Mouse (Mus musculus) limb, embryonic 12.5 days (tissue): ENCODE measurements around the gene Sae1. TPM values are rescaled to one million over a fixed set of nuclear protein-coding genes. Genes with fewer than 3 reads are reported as not detected.

Experiments used
- ATAC-seq: fragments of 200-750 bp; cut with Nextera tagmentation; 2 replicates; pipeline ENCODE4 v1.8.0; 2017; ENCODE audit warnings: low read depth, moderate TSS enrichment; ENCODE audit not compliant: insufficient number of reproducible peaks, insufficient read depth, low FRiP score, low TSS enrichment
- H3K27ac ChIP-seq: fragments of 300-500 bp; sonication (generic); 2 replicates; pipeline ENCODE4 v1.5.1; 2016; ENCODE audit warnings: mild to moderate bottlenecking, moderate library complexity
- H3K27me3 ChIP-seq: fragments of 300-500 bp; sonication (generic); 2 replicates; pipeline ENCODE4 v1.6.1; 2016; ENCODE audit warnings: mild to moderate bottlenecking, moderate library complexity
- H3K36me3 ChIP-seq: fragments of 300-500 bp; sonication (generic); 2 replicates; pipeline ENCODE4 v1.6.1; 2016; ENCODE audit warnings: mild to moderate bottlenecking, moderate library complexity
- H3K4me1 ChIP-seq: fragments of 300-500 bp; sonication (generic); replicated peaks from 2 replicates; pipeline ENCODE4 v1.6.1; 2016
- H3K4me2 ChIP-seq: fragments of 300-500 bp; sonication (generic); 2 replicates; pipeline ENCODE4 v1.6.1; 2016; ENCODE audit warnings: mild to moderate bottlenecking, moderate library complexity
- H3K4me3 ChIP-seq: fragments of 300-500 bp; sonication (generic); replicated peaks from 2 replicates; pipeline ENCODE4 v1.5.1; 2016; ENCODE audit warnings: mild to moderate bottlenecking
- H3K9ac ChIP-seq: fragments of 300-500 bp; sonication (generic); replicated peaks from 2 replicates; pipeline ENCODE4 v1.6.1; 2016; ENCODE audit warnings: mild to moderate bottlenecking, moderate library complexity
- H3K9me3 ChIP-seq: fragments of 300-500 bp; sonication (generic); 2 replicates; pipeline ENCODE4 v1.6.1; 2016; ENCODE audit warnings: mild to moderate bottlenecking, moderate library complexity
- WGBS: fragments of 180-500 bp; shearing (Covaris S2); methylation state at CpG from one replicate; pipeline ENCODE4 v1.1.7; 2016; 5-methylcytosine and 5-hydroxymethylcytosine counted together
- polyA plus RNA-seq: library from polyadenylated mRNA; unstranded; fragments of >200 nt; fragmentation: Nextera tagmentation; extraction: Ambion mirVana; gene quantifications from 2 replicates; pipeline ENCODE4 v1.2.1, GENCODE M21; 2016

Gene Sae1
- polyA plus RNA-seq, 1 experiment from 2014 or later = 415 TPM

- peaks cover 12% of the 10 kb centered on the region for H3K36me3 ChIP-seq
- H3K9me3 ChIP-seq = no peaks in the 10 kb centered on the region
- peak; percentile 29 for ATAC-seq
- 9% methylated on average over 13 of the region's 13 CpGs for WGBS
- H3K4me1 ChIP-seq = peaks cover 52% of the 10 kb centered on the region
- peak overlapping the region; percentile 74 for H3K9ac ChIP-seq
- H3K27ac ChIP-seq = peak overlapping the region; percentile 92
- peak overlapping the region; percentile 69 for H3K4me3 ChIP-seq
- H3K27me3 ChIP-seq = peaks cover 29% of the 10 kb centered on the region
- peak overlapping the region; percentile 99 for H3K4me2 ChIP-seq
Observed at GRCm38 (mm10) chr7:16314221-16314775, 73.3 kb downstream of the Sae1 start.

GRCm38 (mm10) chr7:16313481-16314220 is 74.0 kb downstream of the Sae1 start:
- under 1% methylated on average over 63 of the region's 66 CpGs for WGBS
- Histone ChIP-seq H3K27me3 (peaks cover 29% of the 10 kb centered on the region), H3K4me2 (peak overlapping the region; percentile 99), H3K36me3 (peaks cover 12% of the 10 kb centered on the region), H3K9ac (peak overlapping the region; percentile 74), H3K4me3 (peak overlapping the region; percentile 69), H3K27ac (peak overlapping the region; percentile 92), H3K4me1 (peaks cover 58% of the 10 kb centered on the region), H3K9me3 (no peaks in the 10 kb centered on the region)
- ATAC-seq = peak; percentile 61

- H3K27me3 ChIP-seq = peaks cover 29% of the 10 kb centered on the region
- no peak for ATAC-seq
- H3K4me3 ChIP-seq = peak overlapping the region; percentile 69
- H3K9ac ChIP-seq = peak overlapping the region; percentile 83
- H3K27ac ChIP-seq = peak overlapping the region; percentile 92
- peak overlapping the region; percentile 99 for H3K4me2 ChIP-seq
- H3K9me3 ChIP-seq = no peaks in the 10 kb centered on the region
- H3K36me3 ChIP-seq = peaks cover 6% of the 10 kb centered on the region; the same call in 1 of the 2 replicates
- 1% methylated on average over 12 of the region's 12 CpGs for WGBS
- H3K4me1 ChIP-seq = peaks cover 61% of the 10 kb centered on the region
Observed at GRCm38 (mm10) chr7:16312672-16313311, 74.8 kb downstream of the Sae1 start.

GRCm38 (mm10) chr7:16312011-16312671 is 75.5 kb downstream of the Sae1 start:
- H3K9ac ChIP-seq = peak overlapping the region; percentile 83
- H3K4me1 ChIP-seq = peaks cover 61% of the 10 kb centered on the region
- H3K27ac ChIP-seq = peak overlapping the region; percentile 92
- H3K36me3 ChIP-seq = no peaks in the 10 kb centered on the region
- peak overlapping the region; percentile 69 for H3K4me3 ChIP-seq
- WGBS = under 1% methylated on average over 49 of the region's 49 CpGs
- H3K27me3 ChIP-seq = peaks cover 29% of the 10 kb centered on the region
- H3K4me2 ChIP-seq = peak overlapping the region; percentile 99
- no peak for ATAC-seq
- no peaks in the 10 kb centered on the region for H3K9me3 ChIP-seq

GRCm38 (mm10) chr7:16311453-16312004 is 76.1 kb downstream of the Sae1 start:
- 1% methylated on average over 14 of the region's 14 CpGs for WGBS
- Histone ChIP-seq H3K9me3 (no peaks in the 10 kb centered on the region), H3K36me3 (no peaks in the 10 kb centered on the region), H3K9ac (peak overlapping the region; percentile 83), H3K27ac (peak overlapping the region; percentile 92), H3K4me3 (peak overlapping the region; percentile 69), H3K4me1 (peaks cover 61% of the 10 kb centered on the region), H3K27me3 (peaks cover 29% of the 10 kb centered on the region), H3K4me2 (peak overlapping the region; percentile 99)
- no peak for ATAC-seq

GRCm38 (mm10) chr7:16310521-16311452 is 76.8 kb downstream of the Sae1 start:
- H3K27ac ChIP-seq = 0 out of 2 replicates have a peak overlapping the region, but pooled peaks have one; percentile 29
- H3K36me3 ChIP-seq = no peaks in the 10 kb centered on the region
- H3K9me3 ChIP-seq = no peaks in the 10 kb centered on the region
- ATAC-seq = no peak
- 2% methylated on average over 31 of the region's 31 CpGs for WGBS
- H3K27me3 ChIP-seq = peaks cover 29% of the 10 kb centered on the region
- H3K4me3 ChIP-seq = peak overlapping the region; percentile 69
- peaks cover 61% of the 10 kb centered on the region for H3K4me1 ChIP-seq
- H3K4me2 ChIP-seq = peak overlapping the region; percentile 99
- peak overlapping the region; percentile 83 for H3K9ac ChIP-seq

GRCm38 (mm10) chr7:16310020-16310520 is 77.5 kb downstream of the Sae1 start:
- 0 out of 2 replicates have a peak overlapping the region, but pooled peaks have one; percentile 41 for H3K27ac ChIP-seq
- H3K27me3 ChIP-seq = peaks cover 29% of the 10 kb centered on the region
- no peaks in the 10 kb centered on the region for H3K9me3 ChIP-seq
- H3K4me1 ChIP-seq = peaks cover 61% of the 10 kb centered on the region
- peak overlapping the region; percentile 53 for H3K9ac ChIP-seq
- WGBS = under 1% methylated on average over 39 of the region's 56 CpGs
- H3K4me3 ChIP-seq = peak overlapping the region; percentile 69
- no peak for ATAC-seq
- no peaks in the 10 kb centered on the region for H3K36me3 ChIP-seq
- peak overlapping the region; percentile 99 for H3K4me2 ChIP-seq

- H3K27ac ChIP-seq = peak overlapping the region; percentile 41; the same call in 1 of the 2 replicates
- 1% methylated on average over 61 of the region's 61 CpGs for WGBS
- no peak; the same call in 1 of the 2 replicates for ATAC-seq
Observed at GRCm38 (mm10) chr7:16309318-16310019, 78.1 kb downstream of the Sae1 start.

GRCm38 (mm10) chr7:16308555-16309317 is 78.9 kb downstream of the Sae1 start:
- peak overlapping the region; percentile 41; the same call in 1 of the 2 replicates for H3K27ac ChIP-seq
- WGBS = 31% methylated on average over 16 of the region's 16 CpGs
- no peak for ATAC-seq
- no peaks in the 10 kb centered on the region for H3K9me3 ChIP-seq
- H3K27me3 ChIP-seq = peaks cover 29% of the 10 kb centered on the region
- H3K36me3 ChIP-seq = no peaks in the 10 kb centered on the region
- peak overlapping the region; percentile 99 for H3K4me2 ChIP-seq
- peak overlapping the region; percentile 53; the same call in 1 of the 2 replicates for H3K9ac ChIP-seq
- H3K4me3 ChIP-seq = peak overlapping the region; percentile 69
- H3K4me1 ChIP-seq = peaks cover 53% of the 10 kb centered on the region

More at GRCm38 (mm10) chr7:16309318-16310019, 78.1 kb downstream of the Sae1 start:
- Histone ChIP-seq H3K4me1 (peaks cover 57% of the 10 kb centered on the region), H3K9ac (peak overlapping the region; percentile 53), H3K4me2 (peak overlapping the region; percentile 99), H3K9me3 (no peaks in the 10 kb centered on the region), H3K4me3 (peak overlapping the region; percentile 69), H3K36me3 (no peaks in the 10 kb centered on the region), H3K27me3 (peaks cover 29% of the 10 kb centered on the region)
